Mouse (Mus musculus): ENCODE measurements around the gene Rbx1. TPM values are rescaled to one million over a fixed set of nuclear protein-coding genes. Genes with fewer than 3 reads are reported as not detected.
A peak's percentile ranks its signal among the peaks of the same experiment; 100 is the strongest.
"Not testable (repeated sequence)": the region's sequence is repeated elsewhere in the genome, so short reads cannot be mapped to it uniquely, and the experiment has no call there.

Gene Rbx1
- polyA plus RNA-seq, 1 experiment from 2014 or later = 532 TPM

DNA sequence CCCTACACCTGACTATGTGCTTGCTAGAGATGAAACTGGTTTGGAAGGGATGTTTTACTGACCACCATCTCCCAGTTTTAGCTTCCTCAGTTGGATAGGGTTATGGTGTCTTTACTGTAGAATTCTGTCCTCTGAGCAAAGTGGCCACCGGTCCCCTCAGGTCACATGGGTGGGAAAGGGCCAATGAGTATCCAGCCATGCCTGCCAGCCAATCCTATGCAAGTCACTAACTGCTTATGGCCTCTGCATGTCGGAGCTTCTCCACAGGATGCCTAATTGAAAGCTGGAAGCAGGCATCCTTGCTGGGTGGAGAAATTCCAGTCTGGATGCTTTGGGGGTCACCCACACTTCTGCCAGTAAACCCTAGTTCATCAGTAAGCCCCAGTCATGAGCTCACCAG lies 10.5 kb downstream of the Rbx1 start:
- DNase-seq (ENCODE audit: low spot score) (no peak), ATAC-seq (replicated peaks; ENCODE audit: low FRiP score) (peak; percentile 75)
- H3K9me3 ChIP-seq (ENCODE audit: control insufficient read depth, low read length) = no peaks in the 10 kb centered on the region
- H3K4me1 ChIP-seq (replicated peaks; ENCODE audit: control insufficient read depth, insufficient read depth, low read length) = peaks cover 5% of the 10 kb centered on the region
- peaks cover 25% of the 10 kb centered on the region for H3K36me3 ChIP-seq (ENCODE audit: control insufficient read depth, insufficient read depth, low read length)
- peak overlapping the region; percentile 42 for H3K4me2 ChIP-seq
- peak overlapping the region; percentile 24 for H3K4me3 ChIP-seq (ENCODE audit: low read depth, low read length)
- H3K9ac ChIP-seq (ENCODE audit: low read depth, low read length) = peak overlapping the region; percentile 32; the same call in 1 of the 2 replicates
- no peak overlapping the region for H3K27ac ChIP-seq (ENCODE audit: low read depth, low read length)
- 6% methylated on average over 2 of the region's 2 CpGs for WGBS
- no peaks in the 10 kb centered on the region for H3K27me3 ChIP-seq (replicated peaks; ENCODE audit: control insufficient read depth, insufficient read depth, low read length)

DNA sequence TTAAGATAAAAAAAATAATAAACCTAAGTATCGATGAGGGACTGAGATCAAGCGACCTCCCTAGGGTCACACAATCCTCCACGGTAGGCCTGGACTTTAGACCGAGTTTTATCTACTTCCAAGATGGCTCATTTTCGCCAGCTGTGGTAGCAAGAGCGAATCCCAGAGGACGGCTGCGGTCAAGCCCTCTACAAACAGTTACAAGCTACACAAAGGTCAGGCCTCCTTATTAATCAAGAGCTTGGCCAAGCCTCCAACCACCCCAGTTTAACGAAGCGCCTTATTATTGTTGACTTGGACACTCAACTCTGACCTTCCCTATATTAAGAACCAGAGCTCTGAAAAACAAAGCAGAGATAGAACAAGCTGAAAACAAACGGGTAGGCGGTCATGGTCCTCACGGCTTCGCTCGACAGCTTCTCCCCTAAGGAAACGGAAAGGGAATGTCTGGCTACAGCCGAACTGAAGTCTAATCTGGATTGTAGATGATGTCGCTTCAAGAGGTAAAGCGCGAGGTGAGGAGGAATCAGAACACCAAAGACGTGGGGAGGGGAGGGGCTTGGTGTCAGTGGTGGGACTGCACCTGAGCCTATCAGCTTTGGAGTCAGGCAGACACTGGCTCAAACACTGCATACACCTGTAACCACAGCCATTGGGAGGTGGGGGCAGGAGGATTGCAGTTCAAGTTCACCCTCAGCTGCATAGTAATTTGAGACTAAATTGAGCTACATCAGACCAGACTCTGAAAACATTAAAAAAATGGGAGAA lies 13.5 kb downstream of the Rbx1 start:
- peaks cover 9% of the 10 kb centered on the region; the same call in 1 of the 2 replicates for H3K36me3 ChIP-seq (ENCODE audit: control insufficient read depth, insufficient read depth, low read length)
- H3K9me3 ChIP-seq (ENCODE audit: control insufficient read depth, low read length) = no peaks in the 10 kb centered on the region
- H3K4me1 ChIP-seq (replicated peaks; ENCODE audit: control insufficient read depth, insufficient read depth, low read length) = peaks cover 5% of the 10 kb centered on the region
- H3K27me3 ChIP-seq (replicated peaks; ENCODE audit: control insufficient read depth, insufficient read depth, low read length) = no peaks in the 10 kb centered on the region
- no peak overlapping the region for H3K9ac ChIP-seq (ENCODE audit: low read depth, low read length)
- H3K4me3 ChIP-seq (ENCODE audit: low read depth, low read length) = no peak overlapping the region
- no peak for ATAC-seq (replicated peaks; ENCODE audit: low FRiP score)
- DNase-seq (ENCODE audit: low spot score) = no peak
- no peak overlapping the region for H3K27ac ChIP-seq (ENCODE audit: low read depth, low read length)
- 67% methylated on average over 21 of the region's 21 CpGs for WGBS
- H3K4me2 ChIP-seq = no peak overlapping the region

DNA sequence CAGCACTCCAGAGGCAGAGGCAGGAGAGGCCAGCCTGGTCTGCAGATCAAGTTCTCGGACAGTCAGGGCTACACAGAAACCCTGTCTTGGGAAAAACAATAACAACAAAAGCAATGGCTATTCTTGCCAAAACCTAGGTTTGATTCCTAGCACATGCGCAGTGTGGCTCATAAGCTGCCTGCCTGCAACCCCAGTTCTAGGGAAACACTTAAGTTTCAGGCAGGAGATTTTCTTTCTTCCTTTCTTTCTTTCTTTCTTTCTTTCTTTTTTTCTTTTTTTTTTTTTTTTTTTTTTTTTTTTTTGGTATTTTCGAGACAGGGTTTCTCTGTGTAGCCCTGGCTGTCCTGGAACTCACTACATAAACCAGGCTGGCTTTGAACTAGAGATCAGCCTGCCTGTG lies 14.2 kb downstream of the Rbx1 start:
- not testable (repeated sequence) for H3K36me3 ChIP-seq (ENCODE audit: control insufficient read depth, insufficient read depth, low read length); ATAC-seq (replicated peaks; ENCODE audit: low FRiP score); H3K4me2 ChIP-seq; DNase-seq (ENCODE audit: low spot score); H3K27me3 ChIP-seq (replicated peaks; ENCODE audit: control insufficient read depth, insufficient read depth, low read length); H3K27ac ChIP-seq (ENCODE audit: low read depth, low read length); H3K9ac ChIP-seq (ENCODE audit: low read depth, low read length); H3K9me3 ChIP-seq (ENCODE audit: control insufficient read depth, low read length); H3K4me3 ChIP-seq (ENCODE audit: low read depth, low read length); H3K4me1 ChIP-seq (replicated peaks; ENCODE audit: control insufficient read depth, insufficient read depth, low read length)
- 69% methylated on average over 3 of the region's 3 CpGs for WGBS

DNA sequence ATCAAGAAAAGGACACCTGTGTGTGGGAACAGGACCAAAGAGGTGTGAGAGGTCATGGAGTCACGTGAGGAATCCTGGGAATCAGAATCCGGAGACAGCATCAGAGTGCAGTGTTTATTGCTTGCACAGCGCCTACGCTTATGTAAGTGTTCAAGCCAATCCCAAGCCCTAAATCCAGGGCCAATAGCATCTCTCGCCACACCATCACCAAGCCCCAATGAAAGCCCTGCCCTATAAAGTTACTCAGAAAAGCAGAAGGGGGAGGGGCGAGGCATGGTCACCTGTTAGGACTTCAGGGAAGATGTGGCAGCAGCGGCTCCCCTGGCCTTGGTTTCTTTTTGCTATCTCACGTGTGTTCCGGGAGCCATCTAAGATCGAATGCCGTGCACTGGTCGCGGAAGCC lies 14.9 kb downstream of the Rbx1 start:
- Histone ChIP-seq H3K36me3 (ENCODE audit: control insufficient read depth, insufficient read depth, low read length) (no peaks in the 10 kb centered on the region), H3K4me3 (ENCODE audit: low read depth, low read length) (peak overlapping the region; percentile 44), H3K9ac (ENCODE audit: low read depth, low read length) (peak overlapping the region; percentile 35), H3K27me3 (replicated peaks; ENCODE audit: control insufficient read depth, insufficient read depth, low read length) (no peaks in the 10 kb centered on the region), H3K9me3 (ENCODE audit: control insufficient read depth, low read length) (no peaks in the 10 kb centered on the region), H3K4me2 (peak overlapping the region; percentile 65), H3K4me1 (replicated peaks; ENCODE audit: control insufficient read depth, insufficient read depth, low read length) (peaks cover 5% of the 10 kb centered on the region; the same call in 1 of the 2 replicates), H3K27ac (ENCODE audit: low read depth, low read length) (no peak overlapping the region)
- peak; percentile 66 for ATAC-seq (replicated peaks; ENCODE audit: low FRiP score)
- DNase-seq (ENCODE audit: low spot score) = peak; percentile 56
- 19% methylated on average over 13 of the region's 13 CpGs for whole genome bisulfite sequencing

DNA sequence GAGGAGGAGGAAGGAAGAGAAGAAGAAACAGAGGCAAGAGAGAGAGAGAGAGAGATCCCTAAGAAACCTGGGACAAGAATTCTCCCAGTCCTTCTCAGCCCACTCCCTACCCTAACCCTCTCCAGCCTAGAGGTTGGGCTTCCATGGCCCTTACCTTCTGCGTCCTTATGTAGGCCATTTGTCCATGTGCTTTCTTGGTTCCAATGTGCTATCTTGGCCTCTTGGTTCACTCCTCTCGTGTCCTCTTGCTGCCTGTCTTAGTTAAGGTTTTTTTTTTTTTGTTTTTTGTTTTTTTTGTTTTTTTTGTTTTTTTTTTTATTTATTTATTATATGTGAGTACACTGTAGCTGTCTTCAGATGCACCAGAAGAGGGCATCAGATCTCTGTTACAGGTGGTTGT lies 16.9 kb downstream of the Rbx1 start:
- WGBS = 68% methylated on average over 2 of the region's 2 CpGs
- no peaks in the 10 kb centered on the region for H3K27me3 ChIP-seq (replicated peaks; ENCODE audit: control insufficient read depth, insufficient read depth, low read length)

DNA sequence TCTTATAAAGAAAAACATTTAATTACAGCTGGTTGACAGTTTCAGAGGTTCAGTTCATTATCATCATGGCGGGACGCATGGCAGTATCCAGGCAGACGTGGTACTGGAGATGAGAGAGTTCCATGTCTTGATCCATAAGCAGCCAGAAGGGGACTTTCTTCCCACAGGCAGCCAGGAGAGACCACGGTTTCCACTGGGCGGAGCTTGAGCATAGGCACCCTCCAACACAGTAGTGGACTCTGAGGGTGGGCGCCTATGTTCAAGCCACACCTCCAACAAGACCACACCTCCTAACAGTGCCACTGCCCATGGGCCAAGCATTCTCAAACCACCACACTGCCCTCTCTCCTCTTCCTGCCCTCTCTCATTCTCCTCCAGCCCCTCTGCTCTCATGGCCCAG lies 17.6 kb downstream of the Rbx1 start:
- Histone ChIP-seq H3K27me3 (replicated peaks; ENCODE audit: control insufficient read depth, insufficient read depth, low read length) (no peaks in the 10 kb centered on the region), H3K9ac (ENCODE audit: low read depth, low read length) (no peak overlapping the region), H3K27ac (ENCODE audit: low read depth, low read length) (no peak overlapping the region), H3K4me1 (replicated peaks; ENCODE audit: control insufficient read depth, insufficient read depth, low read length) (no peaks in the 10 kb centered on the region), H3K4me2 (no peak overlapping the region), H3K4me3 (ENCODE audit: low read depth, low read length) (no peak overlapping the region), H3K9me3 (ENCODE audit: control insufficient read depth, low read length) (no peaks in the 10 kb centered on the region), H3K36me3 (ENCODE audit: control insufficient read depth, insufficient read depth, low read length) (no peaks in the 10 kb centered on the region)
- 84% methylated on average over 6 of the region's 6 CpGs for WGBS
- DNase-seq (ENCODE audit: low spot score) (no peak), ATAC-seq (replicated peaks; ENCODE audit: low FRiP score) (no peak)

More for the DNA sequence above, 16.9 kb downstream of the Rbx1 start:
- no peak for ATAC-seq (replicated peaks; ENCODE audit: low FRiP score)
- Histone ChIP-seq H3K36me3 (ENCODE audit: control insufficient read depth, insufficient read depth, low read length) (no peaks in the 10 kb centered on the region), H3K4me1 (replicated peaks; ENCODE audit: control insufficient read depth, insufficient read depth, low read length) (no peaks in the 10 kb centered on the region), H3K4me2 (no peak overlapping the region), H3K9ac (ENCODE audit: low read depth, low read length) (no peak overlapping the region), H3K4me3 (ENCODE audit: low read depth, low read length) (no peak overlapping the region), H3K9me3 (ENCODE audit: control insufficient read depth, low read length) (no peaks in the 10 kb centered on the region), H3K27ac (ENCODE audit: low read depth, low read length) (no peak overlapping the region)
- no peak for DNase-seq (ENCODE audit: low spot score)

DNA sequence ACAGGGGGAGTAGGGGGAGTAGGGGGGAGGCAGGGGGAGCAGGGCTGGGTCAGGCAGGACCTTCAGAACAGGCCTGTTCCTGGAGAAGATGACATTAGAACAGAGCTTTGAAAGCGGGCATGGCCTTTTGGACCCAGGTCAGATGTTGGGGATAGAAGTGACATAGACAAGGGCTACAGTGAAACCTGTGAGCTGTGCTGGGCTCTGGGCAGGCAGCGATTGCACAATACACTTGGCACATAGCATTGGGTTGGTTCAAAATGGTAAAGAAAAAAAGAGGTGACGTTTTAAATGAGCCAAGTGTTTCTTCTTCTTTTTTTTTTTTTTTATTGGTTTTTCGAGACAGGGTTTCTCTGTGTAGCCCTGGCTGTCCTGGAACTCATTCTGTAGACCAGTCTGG lies 19.4 kb downstream of the Rbx1 start:
- Histone ChIP-seq H3K27me3 (replicated peaks; ENCODE audit: control insufficient read depth, insufficient read depth, low read length) (no peaks in the 10 kb centered on the region), H3K4me2 (no peak overlapping the region), H3K36me3 (ENCODE audit: control insufficient read depth, insufficient read depth, low read length) (no peaks in the 10 kb centered on the region), H3K9ac (ENCODE audit: low read depth, low read length) (no peak overlapping the region), H3K9me3 (ENCODE audit: control insufficient read depth, low read length) (no peaks in the 10 kb centered on the region), H3K4me3 (ENCODE audit: low read depth, low read length) (no peak overlapping the region), H3K27ac (ENCODE audit: low read depth, low read length) (no peak overlapping the region), H3K4me1 (replicated peaks; ENCODE audit: control insufficient read depth, insufficient read depth, low read length) (no peaks in the 10 kb centered on the region)
- ATAC-seq (replicated peaks; ENCODE audit: low FRiP score) = no peak
- 84% methylated on average over 4 of the region's 4 CpGs for WGBS
- no peak for DNase-seq (ENCODE audit: low spot score)

DNA sequence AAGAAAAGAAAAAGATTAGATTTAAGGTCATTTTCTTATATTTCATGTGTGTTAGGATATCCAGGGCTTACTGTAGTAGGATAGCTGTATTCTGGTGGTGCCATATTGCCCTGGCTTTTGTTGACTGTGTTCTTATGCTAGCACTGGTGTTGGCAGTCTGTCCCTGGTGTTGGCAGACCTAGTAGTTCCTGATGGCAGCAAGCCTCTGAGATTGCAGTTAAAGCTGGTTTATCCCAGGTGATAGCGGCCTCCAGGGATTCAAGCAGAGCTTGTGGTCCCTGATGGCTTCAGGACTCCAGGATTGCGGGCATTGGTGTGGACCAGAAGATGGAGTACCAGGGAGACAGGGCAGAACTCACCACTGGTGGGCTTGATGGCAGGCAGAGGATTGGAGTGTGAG lies 37.4 kb downstream of the Rbx1 start:
- 78% methylated on average over 2 of the region's 2 CpGs for WGBS

DNA sequence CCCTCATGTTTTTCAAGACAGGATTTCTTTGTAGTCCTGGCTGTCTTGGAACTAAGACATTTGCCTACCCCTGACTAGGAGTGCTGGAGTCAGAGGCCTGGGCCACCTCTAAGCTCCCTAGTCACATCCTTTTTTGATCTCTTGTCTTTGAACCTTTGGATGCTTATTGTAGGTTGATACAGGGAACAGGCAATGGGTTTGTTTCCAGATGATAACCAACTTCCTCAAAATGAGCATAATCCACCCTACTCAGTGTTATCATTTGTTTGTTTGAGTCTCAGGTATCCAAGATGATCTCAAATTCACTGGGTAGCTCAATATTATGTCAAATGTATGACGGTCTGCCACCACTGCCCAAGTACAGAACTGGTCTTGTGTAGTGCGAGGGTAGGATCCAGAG lies 37.9 kb downstream of the Rbx1 start:
- no peak overlapping the region for H3K4me3 ChIP-seq (ENCODE audit: low read depth, low read length)
- no peaks in the 10 kb centered on the region for H3K9me3 ChIP-seq (ENCODE audit: control insufficient read depth, low read length)
- ATAC-seq (replicated peaks; ENCODE audit: low FRiP score) = no peak
- H3K27ac ChIP-seq (ENCODE audit: low read depth, low read length) = no peak overlapping the region
- DNase-seq (ENCODE audit: low spot score) = no peak
- no peak overlapping the region for H3K9ac ChIP-seq (ENCODE audit: low read depth, low read length)
- WGBS = 86% methylated on average over 2 of the region's 2 CpGs
- no peak overlapping the region for H3K4me2 ChIP-seq
- H3K36me3 ChIP-seq (ENCODE audit: control insufficient read depth, insufficient read depth, low read length) = no peaks in the 10 kb centered on the region
- no peaks in the 10 kb centered on the region for H3K4me1 ChIP-seq (replicated peaks; ENCODE audit: control insufficient read depth, insufficient read depth, low read length)
- H3K27me3 ChIP-seq (replicated peaks; ENCODE audit: control insufficient read depth, insufficient read depth, low read length) = no peaks in the 10 kb centered on the region

More for the DNA sequence above, 37.4 kb downstream of the Rbx1 start:
- no peak overlapping the region for H3K4me2 ChIP-seq
- no peak overlapping the region for H3K9ac ChIP-seq (ENCODE audit: low read depth, low read length)
- no peaks in the 10 kb centered on the region for H3K36me3 ChIP-seq (ENCODE audit: control insufficient read depth, insufficient read depth, low read length)
- no peak for ATAC-seq (replicated peaks; ENCODE audit: low FRiP score)
- H3K4me1 ChIP-seq (replicated peaks; ENCODE audit: control insufficient read depth, insufficient read depth, low read length) = no peaks in the 10 kb centered on the region
- no peaks in the 10 kb centered on the region for H3K27me3 ChIP-seq (replicated peaks; ENCODE audit: control insufficient read depth, insufficient read depth, low read length)
- H3K27ac ChIP-seq (ENCODE audit: low read depth, low read length) = no peak overlapping the region
- no peaks in the 10 kb centered on the region for H3K9me3 ChIP-seq (ENCODE audit: control insufficient read depth, low read length)
- DNase-seq (ENCODE audit: low spot score) = no peak
- no peak overlapping the region for H3K4me3 ChIP-seq (ENCODE audit: low read depth, low read length)

Measured in liver, embryonic 11.5 days (tissue).